Mouse (Mus musculus): ENCODE measurements at regions not wholly inside any gene's neighbourhood (a gene's known extent, or its start where the extent isn't known, plus 50 kb on each side); places are given as distances from the start of the nearest gene placed in this dataset.

- WGBS: 85% methylated on average over 3 of the region's 3 CpGs
Measured at GRCm38 (mm10) chr13:44252496-44252895, 467.9 kb downstream of the Cd83 start.

GRCm38 (mm10) chr13:44258422-44258821 is 470.9 kb upstream of the Jarid2 start:
- Histone ChIP-seq H3K4me2 (replicated peaks; ENCODE audit: low read depth) (no peak overlapping the region), H3K4me3 (ENCODE audit: low read depth, low read length) (no peak overlapping the region), H3K36me3 (ENCODE audit: control insufficient read depth, insufficient read depth, low read length) (no peaks in the 10 kb centered on the region), H3K27ac (replicated peaks) (no peak overlapping the region), H3K27me3 (ENCODE audit: control insufficient read depth, insufficient read depth, low read length) (no peaks in the 10 kb centered on the region), H3K9me3 (ENCODE audit: control insufficient read depth, low read length) (no peaks in the 10 kb centered on the region), H3K4me1 (replicated peaks; ENCODE audit: control insufficient read depth, insufficient read depth) (no peaks in the 10 kb centered on the region), H3K9ac (ENCODE audit: low read length) (no peak overlapping the region)
- WGBS: 86% methylated on average over 10 of the region's 10 CpGs
- ATAC-seq (ENCODE audit: low FRiP score, low TSS enrichment): no peak
- TF ChIP-seq EP300 (optimal IDR thresholded peaks at IDR 0.05): no peak
- no peak for TF ChIP-seq CTCF (IDR thresholded peaks at IDR 0.05; ENCODE audit: low read depth)
- DNase-seq (ENCODE audit: low spot score): no peak

More at GRCm38 (mm10) chr13:44252496-44252895, 467.9 kb downstream of the Cd83 start:
- Histone ChIP-seq H3K36me3 (ENCODE audit: control insufficient read depth, insufficient read depth, low read length) (no peaks in the 10 kb centered on the region), H3K4me3 (ENCODE audit: low read depth, low read length) (no peak overlapping the region), H3K9ac (ENCODE audit: low read length) (no peak overlapping the region), H3K9me3 (ENCODE audit: control insufficient read depth, low read length) (no peaks in the 10 kb centered on the region), H3K4me1 (replicated peaks; ENCODE audit: control insufficient read depth, insufficient read depth) (no peaks in the 10 kb centered on the region), H3K4me2 (replicated peaks; ENCODE audit: low read depth) (no peak overlapping the region), H3K27me3 (ENCODE audit: control insufficient read depth, insufficient read depth, low read length) (no peaks in the 10 kb centered on the region), H3K27ac (replicated peaks) (no peak overlapping the region)
- ATAC-seq (ENCODE audit: low FRiP score, low TSS enrichment): no peak
- no peak for DNase-seq (ENCODE audit: low spot score)
- TF ChIP-seq CTCF (IDR thresholded peaks at IDR 0.05; ENCODE audit: low read depth) (no peak), EP300 (optimal IDR thresholded peaks at IDR 0.05) (no peak)

- Histone ChIP-seq H3K4me1 (replicated peaks; ENCODE audit: control insufficient read depth, insufficient read depth) (no peaks in the 10 kb centered on the region), H3K4me2 (replicated peaks; ENCODE audit: low read depth) (no peak overlapping the region), H3K9me3 (ENCODE audit: control insufficient read depth, low read length) (no peaks in the 10 kb centered on the region), H3K27me3 (ENCODE audit: control insufficient read depth, insufficient read depth, low read length) (no peaks in the 10 kb centered on the region), H3K27ac (replicated peaks) (no peak overlapping the region), H3K4me3 (ENCODE audit: low read depth, low read length) (no peak overlapping the region), H3K9ac (ENCODE audit: low read length) (no peak overlapping the region), H3K36me3 (ENCODE audit: control insufficient read depth, insufficient read depth, low read length) (no peaks in the 10 kb centered on the region)
- ATAC-seq (ENCODE audit: low FRiP score, low TSS enrichment): no peak
- WGBS: 57% methylated on average over 6 of the region's 6 CpGs
- no peak for DNase-seq (ENCODE audit: low spot score)
- TF ChIP-seq CTCF (IDR thresholded peaks at IDR 0.05; ENCODE audit: low read depth) (no peak), EP300 (optimal IDR thresholded peaks at IDR 0.05) (no peak)
Measured at GRCm38 (mm10) chr13:44260039-44260438, 469.2 kb upstream of the Jarid2 start.

- Histone ChIP-seq H3K4me1 (replicated peaks; ENCODE audit: control insufficient read depth, insufficient read depth) (no peaks in the 10 kb centered on the region), H3K4me3 (ENCODE audit: low read depth, low read length) (no peak overlapping the region), H3K4me2 (replicated peaks; ENCODE audit: low read depth) (no peak overlapping the region), H3K9me3 (ENCODE audit: control insufficient read depth, low read length) (no peaks in the 10 kb centered on the region), H3K36me3 (ENCODE audit: control insufficient read depth, insufficient read depth, low read length) (no peaks in the 10 kb centered on the region), H3K27ac (replicated peaks) (no peak overlapping the region), H3K27me3 (ENCODE audit: control insufficient read depth, insufficient read depth, low read length) (no peaks in the 10 kb centered on the region), H3K9ac (ENCODE audit: low read length) (no peak overlapping the region)
- no peak for ATAC-seq (ENCODE audit: low FRiP score, low TSS enrichment)
- DNase-seq (ENCODE audit: low spot score): no peak
- WGBS: 55% methylated on average over 8 of the region's 8 CpGs
- TF ChIP-seq EP300 (optimal IDR thresholded peaks at IDR 0.05) (no peak), CTCF (IDR thresholded peaks at IDR 0.05; ENCODE audit: low read depth) (no peak)
Measured at GRCm38 (mm10) chr13:44260637-44261333, 468.5 kb upstream of the Jarid2 start.

- H3K27ac ChIP-seq (replicated peaks): no peak overlapping the region
- TF ChIP-seq CTCF (IDR thresholded peaks at IDR 0.05; ENCODE audit: low read depth): no peak
- TF ChIP-seq EP300 (optimal IDR thresholded peaks at IDR 0.05): no peak
- ATAC-seq (ENCODE audit: low FRiP score, low TSS enrichment): no peak
- no peak overlapping the region for H3K4me2 ChIP-seq (replicated peaks; ENCODE audit: low read depth)
- no peak overlapping the region for H3K9ac ChIP-seq (ENCODE audit: low read length)
- no peak overlapping the region for H3K4me3 ChIP-seq (ENCODE audit: low read depth, low read length)
- no peaks in the 10 kb centered on the region for H3K36me3 ChIP-seq (ENCODE audit: control insufficient read depth, insufficient read depth, low read length)
- H3K27me3 ChIP-seq (ENCODE audit: control insufficient read depth, insufficient read depth, low read length): no peaks in the 10 kb centered on the region
- 40% methylated on average over 16 of the region's 16 CpGs for WGBS
- H3K9me3 ChIP-seq (ENCODE audit: control insufficient read depth, low read length): no peaks in the 10 kb centered on the region
- no peak for DNase-seq (ENCODE audit: low spot score)
- H3K4me1 ChIP-seq (replicated peaks; ENCODE audit: control insufficient read depth, insufficient read depth): no peaks in the 10 kb centered on the region
Measured at GRCm38 (mm10) chr13:44272746-44273524, 456.3 kb upstream of the Jarid2 start.

- Histone ChIP-seq H3K27me3 (ENCODE audit: control insufficient read depth, insufficient read depth, low read length) (no peaks in the 10 kb centered on the region), H3K36me3 (ENCODE audit: control insufficient read depth, insufficient read depth, low read length) (no peaks in the 10 kb centered on the region), H3K4me1 (replicated peaks; ENCODE audit: control insufficient read depth, insufficient read depth) (no peaks in the 10 kb centered on the region), H3K4me3 (ENCODE audit: low read depth, low read length) (no peak overlapping the region), H3K9me3 (ENCODE audit: control insufficient read depth, low read length) (no peaks in the 10 kb centered on the region), H3K27ac (replicated peaks) (no peak overlapping the region), H3K9ac (ENCODE audit: low read length) (no peak overlapping the region), H3K4me2 (replicated peaks; ENCODE audit: low read depth) (no peak overlapping the region)
- TF ChIP-seq CTCF (IDR thresholded peaks at IDR 0.05; ENCODE audit: low read depth): no peak
- WGBS: 84% methylated on average over 3 of the region's 3 CpGs
- ATAC-seq (ENCODE audit: low FRiP score, low TSS enrichment): no peak
- no peak for DNase-seq (ENCODE audit: low spot score)
Measured at GRCm38 (mm10) chr13:44277952-44278351, 451.3 kb upstream of the Jarid2 start.

All from stomach, postnatal 0 days (tissue).